Mouse (Mus musculus) embryonic facial prominence, embryonic 15.5 days (tissue): Measurements from ENCODE around the gene Sema6b. TPM values are rescaled to one million over a fixed set of nuclear protein-coding genes. Genes with fewer than 3 reads are reported as not detected.
"Not testable (repeated sequence)": the region's sequence is repeated elsewhere in the genome, so short reads cannot be mapped to it uniquely, and the experiment has no call there.

ENCODE experiments used
- ATAC-seq: fragments of 200-750 bp; cut with Nextera tagmentation; 2 replicates; pipeline ENCODE4 v1.8.0; 2017; ENCODE audit warnings: low read depth, moderate TSS enrichment; ENCODE audit not compliant: insufficient number of reproducible peaks, low FRiP score, low TSS enrichment
- H3K27ac ChIP-seq: fragments of 300-500 bp; sonication (generic); replicated peaks from 2 replicates; pipeline ENCODE4 v1.5.1; 2015; ENCODE audit warnings: mild to moderate bottlenecking, inconsistent platforms
- H3K27me3 ChIP-seq: fragments of 300-500 bp; sonication (generic); 2 replicates; pipeline ENCODE4 v1.6.1; 2015; ENCODE audit warnings: inconsistent platforms
- H3K36me3 ChIP-seq: fragments of 300-500 bp; sonication (generic); 2 replicates; pipeline ENCODE4 v1.6.1; 2015; ENCODE audit warnings: mild to moderate bottlenecking, inconsistent platforms
- H3K4me1 ChIP-seq: fragments of 300-500 bp; sonication (generic); 2 replicates; pipeline ENCODE4 v1.6.1; 2015; ENCODE audit warnings: inconsistent platforms
- H3K4me2 ChIP-seq: fragments of 300-500 bp; sonication (generic); replicated peaks from 2 replicates; pipeline ENCODE4 v1.6.1; 2015; ENCODE audit warnings: mild to moderate bottlenecking, inconsistent platforms
- H3K4me3 ChIP-seq: fragments of 300-500 bp; sonication (generic); replicated peaks from 2 replicates; pipeline ENCODE4 v1.5.1; 2015; ENCODE audit warnings: mild to moderate bottlenecking, inconsistent platforms
- H3K9ac ChIP-seq: fragments of 300-500 bp; sonication (generic); 2 replicates; pipeline ENCODE4 v1.6.1; 2015; ENCODE audit warnings: inconsistent platforms
- H3K9me3 ChIP-seq: fragments of 300-500 bp; sonication (generic); replicated peaks from 2 replicates; pipeline ENCODE4 v1.6.1; 2016; ENCODE audit warnings: inconsistent platforms
- WGBS: fragments of 180-500 bp; shearing (Covaris S2); methylation state at CpG from one replicate; pipeline ENCODE4 v1.1.7; 2015; 5-methylcytosine and 5-hydroxymethylcytosine counted together
- polyA plus RNA-seq: library from polyadenylated mRNA; unstranded; fragments of >200 nt; fragmentation: Nextera tagmentation; extraction: Ambion mirVana; gene quantifications from 2 replicates; pipeline ENCODE4 v1.2.1, GENCODE M21; 2015

Gene Sema6b
- polyA plus RNA-seq, 1 experiment from 2014 or later: 4.2 TPM

GRCm38 (mm10) chr17:56116193-56116592, 23.9 kb downstream of the Sema6b start:
- Histone ChIP-seq H3K9ac (no peak overlapping the region), H3K27ac (no peak overlapping the region), H3K9me3 (no peaks in the 10 kb centered on the region), H3K27me3 (peaks cover 52% of the 10 kb centered on the region), H3K4me1 (peaks cover 17% of the 10 kb centered on the region), H3K4me3 (no peak overlapping the region), H3K4me2 (no peak overlapping the region), H3K36me3 (no peaks in the 10 kb centered on the region)
- WGBS: 74% methylated on average over 10 of the region's 10 CpGs
- ATAC-seq: no peak

- H3K4me1 ChIP-seq: peaks cover 7% of the 10 kb centered on the region
- peaks cover 20% of the 10 kb centered on the region for H3K27me3 ChIP-seq
- H3K9me3 ChIP-seq: no peaks in the 10 kb centered on the region
- no peak overlapping the region for H3K27ac ChIP-seq
- H3K9ac ChIP-seq: no peak overlapping the region
- no peak overlapping the region for H3K4me3 ChIP-seq
- no peak overlapping the region for H3K4me2 ChIP-seq
- no peak for ATAC-seq
- H3K36me3 ChIP-seq: no peaks in the 10 kb centered on the region
- 72% methylated on average over 3 of the region's 3 CpGs for WGBS
Observed at GRCm38 (mm10) chr17:56112743-56113142, 27.4 kb downstream of the Sema6b start.

- no peak overlapping the region for H3K9ac ChIP-seq
- no peaks in the 10 kb centered on the region for H3K36me3 ChIP-seq
- H3K4me1 ChIP-seq: no peaks in the 10 kb centered on the region; the same call in 1 of the 2 replicates
- H3K27ac ChIP-seq: no peak overlapping the region
- 42% methylated on average over 5 of the region's 5 CpGs for WGBS
- no peaks in the 10 kb centered on the region for H3K9me3 ChIP-seq
- H3K4me3 ChIP-seq: no peak overlapping the region
- no peak overlapping the region for H3K4me2 ChIP-seq
- H3K27me3 ChIP-seq: peaks cover 13% of the 10 kb centered on the region
- no peak for ATAC-seq
Observed at GRCm38 (mm10) chr17:56111864-56112263, 28.3 kb downstream of the Sema6b start.

- no peaks in the 10 kb centered on the region for H3K4me1 ChIP-seq
- 68% methylated on average over 1 of the region's 1 CpGs for WGBS
- no peaks in the 10 kb centered on the region for H3K9me3 ChIP-seq
- H3K36me3 ChIP-seq: no peaks in the 10 kb centered on the region
- H3K4me3 ChIP-seq: no peak overlapping the region
- peaks cover 7% of the 10 kb centered on the region for H3K27me3 ChIP-seq
- H3K9ac ChIP-seq: no peak overlapping the region
- ATAC-seq: no peak
- H3K4me2 ChIP-seq: no peak overlapping the region
- no peak overlapping the region for H3K27ac ChIP-seq
Observed at GRCm38 (mm10) chr17:56111021-56111420, 29.1 kb downstream of the Sema6b start.

- Histone ChIP-seq H3K4me1 (no peaks in the 10 kb centered on the region), H3K9ac (no peak overlapping the region), H3K4me3 (no peak overlapping the region), H3K27ac (no peak overlapping the region), H3K4me2 (no peak overlapping the region), H3K9me3 (no peaks in the 10 kb centered on the region), H3K36me3 (no peaks in the 10 kb centered on the region), H3K27me3 (peaks cover 4% of the 10 kb centered on the region)
- 69% methylated on average over 4 of the region's 4 CpGs for WGBS
- ATAC-seq: no peak
Observed at GRCm38 (mm10) chr17:56110571-56110970, 29.6 kb downstream of the Sema6b start.

GRCm38 (mm10) chr17:56109219-56110051, 30.7 kb downstream of the Sema6b start, which contains the start of gene Plin4:
Gene Plin4, minus strand, starts transcription at chr17:56109803.
- 56% methylated on average over 10 of the region's 10 CpGs for WGBS
- Histone ChIP-seq H3K27me3 (no peaks in the 10 kb centered on the region), H3K36me3 (no peaks in the 10 kb centered on the region), H3K27ac (no peak within 1 kb of the TSS), H3K4me2 (no peak within 1 kb of the TSS), H3K9me3 (no peaks in the 10 kb centered on the region), H3K9ac (no peak within 1 kb of the TSS), H3K4me3 (no peak within 1 kb of the TSS), H3K4me1 (no peaks in the 10 kb centered on the region)
- 0 out of 2 replicates have a peak, but pooled peaks have one; percentile 25 for ATAC-seq

GRCm38 (mm10) chr17:56108334-56109044, 31.7 kb downstream of the Sema6b start:
- H3K4me2 ChIP-seq: no peak overlapping the region

GRCm38 (mm10) chr17:56107736-56108135, 32.4 kb downstream of the Sema6b start:
- H3K4me2 ChIP-seq: no peak overlapping the region
- no peaks in the 10 kb centered on the region for H3K9me3 ChIP-seq
- H3K4me3 ChIP-seq: no peak overlapping the region
- 65% methylated on average over 2 of the region's 2 CpGs for WGBS
- H3K4me1 ChIP-seq: no peaks in the 10 kb centered on the region
- H3K27me3 ChIP-seq: no peaks in the 10 kb centered on the region
- ATAC-seq: no peak
- peaks cover 11% of the 10 kb centered on the region for H3K36me3 ChIP-seq
- no peak overlapping the region for H3K9ac ChIP-seq
- H3K27ac ChIP-seq: no peak overlapping the region

More at GRCm38 (mm10) chr17:56108334-56109044, 31.7 kb downstream of the Sema6b start:
- no peak overlapping the region for H3K4me3 ChIP-seq
- H3K36me3 ChIP-seq: peaks cover 4% of the 10 kb centered on the region; the same call in 1 of the 2 replicates
- no peaks in the 10 kb centered on the region for H3K9me3 ChIP-seq
- no peaks in the 10 kb centered on the region for H3K4me1 ChIP-seq
- H3K27ac ChIP-seq: no peak overlapping the region
- H3K9ac ChIP-seq: no peak overlapping the region
- no peaks in the 10 kb centered on the region for H3K27me3 ChIP-seq
- no peak for ATAC-seq
- 77% methylated on average over 6 of the region's 6 CpGs for WGBS

GRCm38 (mm10) chr17:56106981-56107380, 33.2 kb downstream of the Sema6b start:
- Histone ChIP-seq H3K27me3 (no peaks in the 10 kb centered on the region), H3K27ac (no peak overlapping the region), H3K4me2 (no peak overlapping the region), H3K9ac (no peak overlapping the region), H3K4me1 (no peaks in the 10 kb centered on the region), H3K36me3 (peaks cover 18% of the 10 kb centered on the region), H3K4me3 (no peak overlapping the region), H3K9me3 (no peaks in the 10 kb centered on the region)
- WGBS: 72% methylated on average over 4 of the region's 4 CpGs
- no peak for ATAC-seq

GRCm38 (mm10) chr17:56106436-56106835, 33.7 kb downstream of the Sema6b start:
- H3K4me3 ChIP-seq, H3K27me3 ChIP-seq, H3K27ac ChIP-seq, ATAC-seq, H3K9ac ChIP-seq, H3K4me1 ChIP-seq, H3K9me3 ChIP-seq, H3K4me2 ChIP-seq: not testable (repeated sequence)
- peaks cover 24% of the 10 kb centered on the region for H3K36me3 ChIP-seq
- 93% methylated on average over 4 of the region's 4 CpGs for WGBS

- H3K27ac ChIP-seq, H3K9ac ChIP-seq, H3K27me3 ChIP-seq, ATAC-seq, H3K4me2 ChIP-seq, H3K9me3 ChIP-seq, H3K4me3 ChIP-seq, H3K4me1 ChIP-seq: not testable (repeated sequence)
- H3K36me3 ChIP-seq: peaks cover 40% of the 10 kb centered on the region
- WGBS: 92% methylated on average over 2 of the region's 5 CpGs
Observed at GRCm38 (mm10) chr17:56104821-56105220, 35.3 kb downstream of the Sema6b start.
